Mouse (Mus musculus) cerebellum, adult 2 months (tissue): ENCODE results near the gene Hbb-bh2.

Source experiments
- CTCF ChIP-seq: fragments of 200-500 bp; IDR thresholded peaks from 2 replicates; pipeline ENCODE4 v1.5.1; 2011; ENCODE audit warnings: low read depth, mild to moderate bottlenecking, control low read depth, low read length, moderate library complexity, borderline replicate concordance; ENCODE audit not compliant: insufficient read depth
- POLR2A ChIP-seq: fragments of 200-500 bp; IDR thresholded peaks from 2 replicates; pipeline ENCODE4 v1.6.1; 2011; ENCODE audit warnings: low read length, control low read depth, borderline replicate concordance; ENCODE audit not compliant: insufficient read depth

GRCm38 (mm10) chr7:103870667-103871066, 30.3 kb upstream of the Hbb-bh2 start:
- TF ChIP-seq POLR2A (no peak), CTCF (no peak)
